Mouse (Mus musculus): ENCODE data around the gene Tpmt. TPM values are rescaled to one million over a fixed set of nuclear protein-coding genes. Genes with fewer than 3 reads are reported as not detected.
A peak's percentile ranks its signal among the peaks of the same experiment; 100 is the strongest.

The Tpmt gene
- polyA plus RNA-seq, 1 experiment from 2014 or later, result 30.0 TPM

GRCm38 (mm10) chr13:47033602-47034001, 10.9 kb downstream of the Tpmt start:
- H3K27ac ChIP-seq (replicated peaks), result no peak overlapping the region
- H3K4me3 ChIP-seq, result no peak overlapping the region
- H3K9me3 ChIP-seq, result no peaks in the 10 kb centered on the region
- no peaks in the 10 kb centered on the region for H3K27me3 ChIP-seq (replicated peaks; ENCODE audit: low read depth, poor library complexity, severe bottlenecking)
- DNase-seq (ENCODE audit: low spot score), result no peak
- H3K36me3 ChIP-seq (replicated peaks), result 0 out of 2 replicates have a peak, but pooled peaks cover 3% of the 10 kb centered on the region
- H3K4me1 ChIP-seq, result no peaks in the 10 kb centered on the region
- WGBS, result 90% methylated on average over 4 of the region's 4 CpGs

- DNase-seq (ENCODE audit: low spot score), result no peak
- Histone ChIP-seq H3K4me3 (no peak overlapping the region), H3K36me3 (replicated peaks) (0 out of 2 replicates have a peak, but pooled peaks cover 6% of the 10 kb centered on the region), H3K9me3 (no peaks in the 10 kb centered on the region), H3K4me1 (no peaks in the 10 kb centered on the region), H3K27ac (replicated peaks) (no peak overlapping the region), H3K27me3 (replicated peaks; ENCODE audit: low read depth, poor library complexity, severe bottlenecking) (no peaks in the 10 kb centered on the region)
- WGBS, result 91% methylated on average over 17 of the region's 17 CpGs
Observed at GRCm38 (mm10) chr13:47030376-47031107, 14.0 kb downstream of the Tpmt start.

GRCm38 (mm10) chr13:47020798-47021197, 23.7 kb downstream of the Tpmt start:
- peaks cover 8% of the 10 kb centered on the region for H3K36me3 ChIP-seq (replicated peaks)
- no peaks in the 10 kb centered on the region for H3K9me3 ChIP-seq
- H3K4me1 ChIP-seq, result no peaks in the 10 kb centered on the region
- DNase-seq (ENCODE audit: low spot score), result no peak
- 85% methylated on average over 7 of the region's 7 CpGs for WGBS
- no peak overlapping the region for H3K27ac ChIP-seq (replicated peaks)
- no peak overlapping the region for H3K4me3 ChIP-seq
- H3K27me3 ChIP-seq (replicated peaks; ENCODE audit: low read depth, poor library complexity, severe bottlenecking), result peaks cover 3% of the 10 kb centered on the region

GRCm38 (mm10) chr13:47019774-47020173, 24.8 kb downstream of the Tpmt start:
- Histone ChIP-seq H3K27ac (replicated peaks) (no peak overlapping the region), H3K4me1 (peaks cover 3% of the 10 kb centered on the region), H3K4me3 (no peak overlapping the region), H3K27me3 (replicated peaks; ENCODE audit: low read depth, poor library complexity, severe bottlenecking) (peaks cover 14% of the 10 kb centered on the region), H3K36me3 (replicated peaks) (peaks cover 3% of the 10 kb centered on the region), H3K9me3 (no peaks in the 10 kb centered on the region)
- no peak for DNase-seq (ENCODE audit: low spot score)
- 87% methylated on average over 7 of the region's 7 CpGs for WGBS

- H3K4me1 ChIP-seq, result peaks cover 13% of the 10 kb centered on the region
- H3K27ac ChIP-seq (replicated peaks), result no peak overlapping the region
- 54% methylated on average over 5 of the region's 5 CpGs for WGBS
- H3K9me3 ChIP-seq, result peaks cover 11% of the 10 kb centered on the region; the same call in 1 of the 2 replicates
- no peaks in the 10 kb centered on the region for H3K36me3 ChIP-seq (replicated peaks)
- H3K4me3 ChIP-seq, result no peak overlapping the region
- peak; percentile 52 for DNase-seq (ENCODE audit: low spot score)
- peaks cover 39% of the 10 kb centered on the region for H3K27me3 ChIP-seq (replicated peaks; ENCODE audit: low read depth, poor library complexity, severe bottlenecking)
Observed at GRCm38 (mm10) chr13:47017259-47017658, 27.3 kb downstream of the Tpmt start.

- 53% methylated on average over 5 of the region's 5 CpGs for WGBS
- H3K27ac ChIP-seq (replicated peaks), result no peak overlapping the region
- DNase-seq (ENCODE audit: low spot score), result no peak
- H3K27me3 ChIP-seq (replicated peaks; ENCODE audit: low read depth, poor library complexity, severe bottlenecking), result peaks cover 47% of the 10 kb centered on the region
- peaks cover 13% of the 10 kb centered on the region for H3K4me1 ChIP-seq
- peaks cover 2% of the 10 kb centered on the region; the same call in 1 of the 2 replicates for H3K36me3 ChIP-seq (replicated peaks)
- peak overlapping the region; percentile 72 for H3K4me3 ChIP-seq
- peaks cover 27% of the 10 kb centered on the region for H3K9me3 ChIP-seq
Observed at GRCm38 (mm10) chr13:47015195-47015501, 29.4 kb downstream of the Tpmt start.

GRCm38 (mm10) chr13:47014334-47015194, 30.0 kb downstream of the Tpmt start, which contains the start of gene Nhlrc1:
TSS of gene Nhlrc1 (minus strand) at chr13:47014850.
- H3K27ac ChIP-seq (replicated peaks), result peak within 1 kb of the TSS; percentile 84

GRCm38 (mm10) chr13:47013740-47014139, 30.8 kb downstream of the Tpmt start:
- Histone ChIP-seq H3K27me3 (replicated peaks; ENCODE audit: low read depth, poor library complexity, severe bottlenecking) (peaks cover 47% of the 10 kb centered on the region), H3K27ac (replicated peaks) (peak overlapping the region; percentile 84; the same call in 1 of the 2 replicates), H3K9me3 (peaks cover 37% of the 10 kb centered on the region), H3K4me3 (peak overlapping the region; percentile 72), H3K4me1 (peaks cover 13% of the 10 kb centered on the region), H3K36me3 (replicated peaks) (peaks cover 2% of the 10 kb centered on the region; the same call in 1 of the 2 replicates)
- 68% methylated on average over 10 of the region's 10 CpGs for WGBS
- DNase-seq (ENCODE audit: low spot score), result peak; percentile 12

More at GRCm38 (mm10) chr13:47014334-47015194, 30.0 kb downstream of the Tpmt start, which contains the start of gene Nhlrc1:
- H3K4me1 ChIP-seq, result peaks cover 13% of the 10 kb centered on the region
- peak; percentile 80 for DNase-seq (ENCODE audit: low spot score)
- H3K27me3 ChIP-seq (replicated peaks; ENCODE audit: low read depth, poor library complexity, severe bottlenecking), result peaks cover 47% of the 10 kb centered on the region
- H3K9me3 ChIP-seq, result peaks cover 33% of the 10 kb centered on the region
- 4% methylated on average over 73 of the region's 73 CpGs for WGBS
- peaks cover 2% of the 10 kb centered on the region; the same call in 1 of the 2 replicates for H3K36me3 ChIP-seq (replicated peaks)
- peak within 1 kb of the TSS; percentile 72 for H3K4me3 ChIP-seq

- 89% methylated on average over 4 of the region's 4 CpGs for WGBS
- no peak overlapping the region for H3K4me3 ChIP-seq
- DNase-seq (ENCODE audit: low spot score), result no peak
Observed at GRCm38 (mm10) chr13:47001590-47001989, 42.9 kb downstream of the Tpmt start.

GRCm38 (mm10) chr13:46999498-46999897, 45.0 kb downstream of the Tpmt start:
- no peak for DNase-seq (ENCODE audit: low spot score)
- no peaks in the 10 kb centered on the region for H3K36me3 ChIP-seq (replicated peaks)
- no peak overlapping the region for H3K27ac ChIP-seq (replicated peaks)
- WGBS, result 65% methylated on average over 5 of the region's 5 CpGs
- no peak overlapping the region for H3K4me3 ChIP-seq
- H3K9me3 ChIP-seq, result no peaks in the 10 kb centered on the region
- no peaks in the 10 kb centered on the region for H3K27me3 ChIP-seq (replicated peaks; ENCODE audit: low read depth, poor library complexity, severe bottlenecking)
- no peaks in the 10 kb centered on the region for H3K4me1 ChIP-seq

More at GRCm38 (mm10) chr13:47001590-47001989, 42.9 kb downstream of the Tpmt start:
- H3K27me3 ChIP-seq (replicated peaks; ENCODE audit: low read depth, poor library complexity, severe bottlenecking), result no peaks in the 10 kb centered on the region
- no peak overlapping the region for H3K27ac ChIP-seq (replicated peaks)
- no peaks in the 10 kb centered on the region for H3K4me1 ChIP-seq
- no peaks in the 10 kb centered on the region for H3K9me3 ChIP-seq
- H3K36me3 ChIP-seq (replicated peaks), result no peaks in the 10 kb centered on the region

GRCm38 (mm10) chr13:46997355-46997754, 47.2 kb downstream of the Tpmt start:
- H3K4me3 ChIP-seq, result no peak overlapping the region
- no peaks in the 10 kb centered on the region for H3K36me3 ChIP-seq (replicated peaks)
- H3K27me3 ChIP-seq (replicated peaks; ENCODE audit: low read depth, poor library complexity, severe bottlenecking), result no peaks in the 10 kb centered on the region
- H3K9me3 ChIP-seq, result no peaks in the 10 kb centered on the region
- no peak overlapping the region for H3K27ac ChIP-seq (replicated peaks)
- H3K4me1 ChIP-seq, result no peaks in the 10 kb centered on the region
- DNase-seq (ENCODE audit: low spot score), result no peak
- WGBS, result 76% methylated on average over 4 of the region's 4 CpGs

GRCm38 (mm10) chr13:46993274-46993551, 51.3 kb downstream of the Tpmt start:
- H3K27me3 ChIP-seq (replicated peaks; ENCODE audit: low read depth, poor library complexity, severe bottlenecking), result no peaks in the 10 kb centered on the region
- DNase-seq (ENCODE audit: low spot score), result no peak
- no peaks in the 10 kb centered on the region for H3K4me1 ChIP-seq
- H3K27ac ChIP-seq (replicated peaks), result no peak overlapping the region
- WGBS, result 88% methylated on average over 2 of the region's 2 CpGs
- H3K9me3 ChIP-seq, result no peaks in the 10 kb centered on the region
- H3K36me3 ChIP-seq (replicated peaks), result no peaks in the 10 kb centered on the region
- no peak overlapping the region for H3K4me3 ChIP-seq

All from embryonic facial prominence, embryonic 10.5 days (tissue).